Mouse (Mus musculus) embryonic fibroblast, embryonic 13.5 days (primary cell): ENCODE data around the gene Serping1.

Experiments
- CTCF ChIP-seq: IDR thresholded peaks from 2 replicates; pipeline ENCODE4 v1.5.1; 2011; ENCODE audit warnings: mild to moderate bottlenecking, control low read depth, low read length, moderate library complexity, borderline replicate concordance; ENCODE audit not compliant: insufficient read depth
- POLR2A ChIP-seq: IDR thresholded peaks from 2 replicates; pipeline ENCODE4 v1.6.1; 2011; ENCODE audit warnings: low read depth, mild to moderate bottlenecking, control low read depth, low read length, moderate library complexity

DNA sequence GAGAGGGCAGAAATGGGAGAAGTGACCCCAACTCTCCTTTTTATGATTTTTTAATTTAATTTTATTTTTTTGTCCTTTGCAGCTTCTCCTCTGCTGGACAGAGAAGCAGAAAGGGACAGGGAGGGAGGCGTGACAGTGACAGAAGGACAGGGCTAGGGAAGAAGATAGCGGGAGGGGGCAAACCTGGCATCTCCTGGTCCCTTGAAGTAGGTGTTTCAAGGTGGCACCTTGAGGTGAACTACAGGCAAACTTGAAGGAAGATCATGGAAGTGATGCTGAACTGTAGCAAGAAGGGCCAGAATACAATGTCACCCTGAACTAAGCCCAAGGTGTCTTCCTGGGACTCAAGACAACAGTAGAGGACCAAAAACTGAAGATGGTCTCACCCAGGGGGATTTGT is 40.3 kb downstream of the Serping1 start:
- TF ChIP-seq CTCF: no peak
- no peak; the same call in 1 of the 2 replicates for TF ChIP-seq POLR2A
